Mouse (Mus musculus) lung, postnatal 10 days (tissue): ENCODE data around the gene Slc22a28.
"Not testable (repeated sequence)": the region's sequence is repeated elsewhere in the genome, so short reads cannot be mapped to it uniquely, and the experiment has no call there.

ENCODE experiments used
- DNase-seq: peaks from one replicate; pipeline ENCODE4 v3.0.0; 2021

Slc22a28 gene

GRCm38 (mm10) chr19:8131881-8132280 is at the start of gene Slc22a28:
Gene Slc22a28, minus strand, starts transcription at chr19:8131982.
- not testable (repeated sequence) for DNase-seq

- no peak for DNase-seq
Measured at GRCm38 (mm10) chr19:8148787-8149523, 17.2 kb upstream of the Slc22a28 start.

- DNase-seq, result not testable (repeated sequence)
Measured at GRCm38 (mm10) chr19:8142716-8143115, 10.9 kb upstream of the Slc22a28 start.

GRCm38 (mm10) chr19:8134127-8134841 is 2.5 kb upstream of the Slc22a28 start:
- DNase-seq, result not testable (repeated sequence)

GRCm38 (mm10) chr19:8019904-8020349 is 111.9 kb downstream of the Slc22a28 start:
- DNase-seq, result peak; percentile 7

- DNase-seq, result not testable (repeated sequence)
Measured at GRCm38 (mm10) chr19:8019329-8019851, 112.4 kb downstream of the Slc22a28 start.

GRCm38 (mm10) chr19:8018535-8018934 is 113.2 kb downstream of the Slc22a28 start:
- not testable (repeated sequence) for DNase-seq
